Mouse (Mus musculus) myocyte (in vitro differentiated cells): ENCODE data around the gene Gab1.

Experiments
- E2F4 ChIP-seq: IDR thresholded peaks from one replicate; pipeline ENCODE4 v1.6.1; 2011; ENCODE audit warnings: mild to moderate bottlenecking, control low read depth, moderate library complexity; ENCODE audit not compliant: insufficient read depth
- MAX ChIP-seq: IDR thresholded peaks from one replicate; pipeline ENCODE4 v1.6.1; 2011; ENCODE audit warnings: low read depth, mild to moderate bottlenecking, control low read depth
- POLR2A ChIP-seq: IDR thresholded peaks from one replicate; pipeline ENCODE4 v1.6.1; 2011; ENCODE audit warnings: low read depth, mild to moderate bottlenecking, control low read depth, moderate library complexity; ENCODE audit not compliant: insufficient read length
- SRF ChIP-seq: IDR thresholded peaks from one replicate; pipeline ENCODE4 v1.6.1; 2011; ENCODE audit warnings: low read depth; ENCODE audit not compliant: control insufficient read depth, insufficient read length
- TCF3 ChIP-seq: IDR thresholded peaks from one replicate; pipeline ENCODE4 v1.6.1; 2011; ENCODE audit warnings: low read depth, control low read depth; ENCODE audit not compliant: insufficient read length
- USF1 ChIP-seq: IDR thresholded peaks from one replicate; pipeline ENCODE4 v1.6.1; 2011; ENCODE audit warnings: low read depth, mild to moderate bottlenecking, control low read depth, moderate library complexity

GRCm38 (mm10) chr8:80857851-80858367, 22.4 kb downstream of the Gab1 start:
- no peak for TF ChIP-seq POLR2A
- no peak for TF ChIP-seq USF1
- no peak for TF ChIP-seq E2F4
- no peak for TF ChIP-seq TCF3
- no peak for TF ChIP-seq MAX
- no peak for TF ChIP-seq SRF
